Mouse (Mus musculus) stomach, embryonic 15.5 days (tissue): ENCODE measurements around the gene Psme3. TPM values are rescaled to one million over a fixed set of nuclear protein-coding genes. Genes with fewer than 3 reads are reported as not detected.

ENCODE experiments used
- ATAC-seq: fragments of 200-750 bp; cut with Nextera tagmentation; 2 replicates; pipeline ENCODE4 v1.8.0; 2017; ENCODE audit warnings: low read depth, moderate number of reproducible peaks, moderate TSS enrichment; ENCODE audit not compliant: insufficient read depth, low FRiP score
- H3K27ac ChIP-seq: fragments of 300-500 bp; sonication (generic); 2 replicates; pipeline ENCODE4 v1.5.1; 2015; ENCODE audit warnings: mild to moderate bottlenecking, inconsistent platforms
- H3K27me3 ChIP-seq: fragments of 300-500 bp; sonication (generic); replicated peaks from 2 replicates; pipeline ENCODE4 v1.6.1; 2015; ENCODE audit warnings: inconsistent platforms
- H3K36me3 ChIP-seq: fragments of 300-500 bp; sonication (generic); 2 replicates; pipeline ENCODE4 v1.6.1; 2015; ENCODE audit warnings: inconsistent platforms
- H3K4me1 ChIP-seq: fragments of 300-500 bp; sonication (generic); 2 replicates; pipeline ENCODE4 v1.6.1; 2015; ENCODE audit warnings: inconsistent platforms
- H3K4me2 ChIP-seq: fragments of 300-500 bp; sonication (generic); 2 replicates; pipeline ENCODE4 v1.6.1; 2015; ENCODE audit warnings: mild to moderate bottlenecking, inconsistent platforms
- H3K4me3 ChIP-seq: fragments of 300-500 bp; sonication (generic); replicated peaks from 2 replicates; pipeline ENCODE4 v1.5.1; 2015; ENCODE audit warnings: inconsistent platforms
- H3K9ac ChIP-seq: fragments of 300-500 bp; sonication (generic); 2 replicates; pipeline ENCODE4 v1.6.1; 2015; ENCODE audit warnings: inconsistent platforms
- H3K9me3 ChIP-seq: fragments of 300-500 bp; sonication (generic); 2 replicates; pipeline ENCODE4 v1.6.1; 2016; ENCODE audit warnings: inconsistent platforms
- WGBS: fragments of 180-500 bp; shearing (Covaris S2); methylation state at CpG from one replicate; pipeline ENCODE4 v1.1.7; 2015; 5-methylcytosine and 5-hydroxymethylcytosine counted together
- microRNA-seq: library from miRNA; unstranded; fragments of <30 nt; microRNA quantifications from one replicate; pipeline ENCODE4, GENCODE M21; 2016
- polyA plus RNA-seq: library from polyadenylated mRNA; unstranded; fragments of >200 nt; fragmentation: Nextera tagmentation; extraction: Ambion mirVana; gene quantifications from 2 replicates; pipeline ENCODE4 v1.2.1, GENCODE M21; 2015

Psme3 gene
- polyA plus RNA-seq, 1 experiment from 2014 or later: 125 TPM

DNA sequence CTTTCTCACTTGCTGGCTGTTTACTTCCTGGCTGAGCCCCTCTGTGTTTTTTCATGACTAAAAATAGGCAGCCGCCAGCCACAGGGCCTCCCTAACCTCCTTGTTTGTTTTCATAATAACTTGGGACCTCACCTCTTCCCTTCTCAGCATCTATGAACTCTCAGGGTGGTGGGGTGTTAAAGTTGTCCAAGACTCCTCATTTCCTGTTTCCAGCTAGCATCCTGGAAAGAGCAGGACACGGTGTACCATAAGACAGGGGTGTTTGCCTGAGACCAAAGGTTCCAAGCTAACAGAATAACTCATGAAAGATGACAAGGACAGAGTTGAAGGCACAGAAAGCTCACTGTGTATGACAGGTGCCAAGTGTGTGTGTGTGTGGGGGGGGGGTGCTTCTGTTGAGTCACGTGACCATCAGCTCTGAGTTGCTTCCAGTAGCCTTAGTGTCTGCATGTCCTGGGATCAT lies 44.7 kb downstream of the Psme3 start:
- Histone ChIP-seq H3K4me2 (no peak overlapping the region), H3K27me3 (no peaks in the 10 kb centered on the region), H3K4me3 (no peak overlapping the region), H3K9me3 (no peaks in the 10 kb centered on the region), H3K4me1 (no peaks in the 10 kb centered on the region), H3K27ac (no peak overlapping the region), H3K9ac (no peak overlapping the region), H3K36me3 (no peaks in the 10 kb centered on the region)
- 42% methylated on average over 3 of the region's 3 CpGs for WGBS
- ATAC-seq: no peak

DNA sequence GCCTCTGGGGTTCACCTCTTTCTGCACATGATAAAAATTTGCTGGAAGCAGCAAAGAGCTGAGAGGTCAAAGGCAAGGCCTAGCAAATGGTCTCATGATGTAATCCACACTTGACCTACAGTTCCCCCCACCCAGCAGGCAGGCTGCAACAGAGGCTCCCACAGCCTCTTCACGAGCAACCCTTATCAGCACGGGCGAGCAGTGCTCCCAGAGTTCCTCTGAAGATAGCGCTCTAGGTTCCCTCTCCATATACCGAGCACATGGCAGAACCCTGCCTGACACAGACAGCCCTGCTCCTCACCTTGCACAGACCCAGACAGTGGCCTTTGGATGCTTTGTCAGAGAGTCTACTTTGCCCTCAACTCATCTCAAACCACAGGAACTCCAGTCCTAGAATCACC lies 48.5 kb downstream of the Psme3 start:
- no peak overlapping the region for H3K9ac ChIP-seq
- H3K4me1 ChIP-seq: no peaks in the 10 kb centered on the region
- no peaks in the 10 kb centered on the region for H3K9me3 ChIP-seq
- no peaks in the 10 kb centered on the region for H3K27me3 ChIP-seq
- H3K4me2 ChIP-seq: no peak overlapping the region
- ATAC-seq: no peak
- WGBS: 53% methylated on average over 5 of the region's 5 CpGs
- no peaks in the 10 kb centered on the region for H3K36me3 ChIP-seq
- H3K4me3 ChIP-seq: no peak overlapping the region
- H3K27ac ChIP-seq: no peak overlapping the region

DNA sequence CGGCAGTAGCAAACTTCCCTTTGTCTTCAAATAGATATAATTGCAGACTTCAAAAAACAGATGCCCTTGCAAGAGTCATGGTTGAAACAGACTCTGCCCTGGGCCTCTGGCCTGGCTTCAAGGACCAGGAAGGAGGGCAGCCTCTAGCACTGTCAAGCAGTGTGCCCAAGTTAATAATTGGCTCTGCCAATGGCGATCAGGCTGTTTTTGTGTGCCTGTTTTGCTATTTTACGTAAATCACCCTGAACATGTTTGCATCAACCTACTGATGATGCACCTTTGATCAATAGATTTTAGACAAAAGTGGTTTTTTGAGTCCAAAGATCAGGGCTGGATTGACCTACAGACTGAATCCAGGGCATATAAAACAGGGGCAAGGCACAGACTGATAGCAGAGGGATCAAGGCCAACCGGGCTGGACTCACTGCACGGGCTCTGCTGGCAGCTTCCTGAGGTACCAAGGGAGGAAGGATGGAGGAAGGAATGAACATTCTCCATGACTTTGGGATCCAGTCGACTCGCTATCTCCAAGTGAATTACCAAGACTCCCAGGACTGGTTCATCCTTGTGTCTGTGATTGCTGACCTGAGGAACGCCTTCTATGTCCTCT lies 51.4 kb downstream of the Psme3 start, which contains the start of gene G6pc:
Gene G6pc, plus strand, starts transcription at position 236 of the 610 bp plus-strand sequence.
- H3K27ac ChIP-seq: no peak within 1 kb of the TSS
- ATAC-seq: no peak
- H3K4me2 ChIP-seq: no peak within 1 kb of the TSS
- H3K4me3 ChIP-seq: no peak within 1 kb of the TSS
- no peaks in the 10 kb centered on the region for H3K9me3 ChIP-seq
- H3K36me3 ChIP-seq: no peaks in the 10 kb centered on the region
- no peaks in the 10 kb centered on the region for H3K4me1 ChIP-seq
- 83% methylated on average over 8 of the region's 8 CpGs for WGBS
- H3K27me3 ChIP-seq: no peaks in the 10 kb centered on the region
- H3K9ac ChIP-seq: no peak within 1 kb of the TSS

DNA sequence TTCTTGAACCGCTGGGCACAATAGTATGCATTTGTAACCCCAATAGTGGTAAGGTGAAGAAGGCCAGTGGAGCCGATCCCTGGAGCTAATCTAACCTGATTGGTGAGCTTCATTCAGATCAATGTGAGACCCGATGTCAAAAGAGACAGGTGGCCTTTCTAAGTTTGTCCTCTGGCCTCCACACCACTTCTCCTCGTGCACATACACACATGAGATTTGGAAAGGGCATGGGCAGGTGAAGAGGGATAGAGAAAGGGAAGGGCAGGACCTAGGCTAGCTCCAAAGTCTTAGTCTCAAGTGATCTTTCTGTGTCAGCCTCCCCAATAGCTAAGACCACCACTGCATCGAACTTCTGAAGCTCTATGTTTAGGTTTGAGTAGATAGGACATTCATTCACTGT lies 54.1 kb downstream of the Psme3 start:
- Histone ChIP-seq H3K9me3 (no peaks in the 10 kb centered on the region), H3K36me3 (no peaks in the 10 kb centered on the region), H3K4me1 (no peaks in the 10 kb centered on the region), H3K4me2 (no peak overlapping the region), H3K27me3 (no peaks in the 10 kb centered on the region), H3K4me3 (no peak overlapping the region), H3K27ac (no peak overlapping the region), H3K9ac (no peak overlapping the region)
- WGBS: 74% methylated on average over 5 of the region's 5 CpGs
- no peak for ATAC-seq

Small RNAs within 50 kb of the gene (microRNA-seq; reads per million reads assigned to microRNA genes)
- not detected for gene Gm25593

Other genes with a start within 250 kb of the Psme3 start
- 17.0 and 17.9 TPM in 2 replicates for gene Naglu, start 246.2 kb upstream of the Psme3 start, polyA plus RNA-seq
- 0.13 and 0.26 TPM in 2 replicates for gene Hsd17b1, start 237.8 kb upstream of the Psme3 start, polyA plus RNA-seq
- 38.5 and 41.5 TPM in 2 replicates for gene Coasy, start 233.6 kb upstream of the Psme3 start, polyA plus RNA-seq
- 50.7 and 54.5 TPM in 2 replicates for gene Mlx, start 228.9 kb upstream of the Psme3 start, polyA plus RNA-seq
- 26.9 and 27.6 TPM in 2 replicates for gene Psmc3ip, start 220.8 kb upstream of the Psme3 start, polyA plus RNA-seq
- gene Retreg3, start 196.3 kb upstream of the Psme3 start, polyA plus RNA-seq: 21.0 and 21.3 TPM in 2 replicates
- 58.5 and 64.0 TPM in 2 replicates for gene Tubg1, start 196.3 kb upstream of the Psme3 start, polyA plus RNA-seq
- gene Tubg2, start 160.3 kb upstream of the Psme3 start, polyA plus RNA-seq: 3.4 and 3.8 TPM in 2 replicates
- gene Cntnap1, start 145.7 kb upstream of the Psme3 start, polyA plus RNA-seq: 2.0 and 2.6 TPM in 2 replicates
- gene Plekhh3, start 144.9 kb upstream of the Psme3 start, polyA plus RNA-seq: 19.7 and 23.5 TPM in 2 replicates
- 0.19 and 0.34 TPM in 2 replicates for gene Ccr10, start 140.8 kb upstream of the Psme3 start, polyA plus RNA-seq
- gene Ezh1, start 89.8 kb upstream of the Psme3 start, polyA plus RNA-seq: 14.9 and 16.7 TPM in 2 replicates
- 111 TPM in 2 replicates for gene Ramp2, start 70.2 kb upstream of the Psme3 start, polyA plus RNA-seq
- 131 and 138 TPM in 2 replicates for gene Vps25, start 62.5 kb upstream of the Psme3 start, polyA plus RNA-seq
- gene Wnk4, start 55.6 kb upstream of the Psme3 start, polyA plus RNA-seq: 17.9 and 19.8 TPM in 2 replicates
- gene Cntd1, start 37.2 kb upstream of the Psme3 start, polyA plus RNA-seq: 0.85 and 1.1 TPM in 2 replicates
- 202 and 221 TPM in 2 replicates for gene Coa3, start 37.1 kb upstream of the Psme3 start, polyA plus RNA-seq
- 135 and 142 TPM in 2 replicates for gene Becn1, start 13.9 kb upstream of the Psme3 start, polyA plus RNA-seq
- gene Aoc2, start 8.8 kb downstream of the Psme3 start, polyA plus RNA-seq: 1.3 and 1.4 TPM in 2 replicates
- gene Aoc3, start 14.4 kb downstream of the Psme3 start, polyA plus RNA-seq: 2.0 and 3.0 TPM in 2 replicates
- 0.06 and 0.09 TPM in 2 replicates for gene G6pc, start 51.3 kb downstream of the Psme3 start, polyA plus RNA-seq
- gene Aarsd1, start 101.4 kb downstream of the Psme3 start, polyA plus RNA-seq: 58.5 and 69.5 TPM in 2 replicates
- gene Gm27029, start 108.6 kb downstream of the Psme3 start, polyA plus RNA-seq: 6.9 and 12.3 TPM in 2 replicates
- 20.7 and 20.8 TPM in 2 replicates for gene Rundc1, start 108.9 kb downstream of the Psme3 start, polyA plus RNA-seq
- gene Ptges3l, start 109.1 kb downstream of the Psme3 start, polyA plus RNA-seq: 14.5 and 17.5 TPM in 2 replicates
- gene Rpl27, start 126.1 kb downstream of the Psme3 start, polyA plus RNA-seq: 284 and 331 TPM in 2 replicates
- 24.2 and 24.5 TPM in 2 replicates for gene Ifi35, start 132.2 kb downstream of the Psme3 start, polyA plus RNA-seq
- gene Rnd2, start 148.8 kb downstream of the Psme3 start, polyA plus RNA-seq: 16.0 and 17.1 TPM in 2 replicates
- 59.3 and 62.3 TPM in 2 replicates for gene Vat1, start 150.0 kb downstream of the Psme3 start, polyA plus RNA-seq
- gene Brca1, start 235.7 kb downstream of the Psme3 start, polyA plus RNA-seq: 9.7 and 11.8 TPM in 2 replicates
- 56.4 and 68.3 TPM in 2 replicates for gene Nbr1, start 235.9 kb downstream of the Psme3 start, polyA plus RNA-seq